Mouse (Mus musculus) hindbrain, embryonic 14.5 days (tissue): Measurements from ENCODE around the gene Nfkbiz. TPM values are rescaled to one million over a fixed set of nuclear protein-coding genes. Genes with fewer than 3 reads are reported as not detected.

Experiments used
- ATAC-seq: fragments of 200-750 bp; cut with Nextera tagmentation; 2 replicates; pipeline ENCODE4 v1.8.0; 2017; ENCODE audit warnings: moderate number of reproducible peaks, mild to moderate bottlenecking, moderate TSS enrichment, moderate library complexity; ENCODE audit not compliant: low FRiP score
- DNase-seq: peaks from one replicate; pipeline ENCODE4 v3.0.0-alpha.2; 2015; ENCODE audit warnings: low spot score
- H3K27ac ChIP-seq: fragments of 300-500 bp; sonication (generic); 2 replicates; pipeline ENCODE4 v1.5.1; 2014; ENCODE audit warnings: mild to moderate bottlenecking, moderate library complexity
- H3K27me3 ChIP-seq: fragments of 300-500 bp; sonication (generic); 2 replicates; pipeline ENCODE4 v1.6.1; 2014; ENCODE audit warnings: mild to moderate bottlenecking, low read length, mixed read lengths; ENCODE audit not compliant: control insufficient read depth, insufficient read depth
- H3K36me3 ChIP-seq: fragments of 300-500 bp; sonication (generic); replicated peaks from 2 replicates; pipeline ENCODE4 v1.6.1; 2014; ENCODE audit not compliant: control insufficient read depth, insufficient read depth
- H3K4me1 ChIP-seq: fragments of 300-500 bp; sonication (generic); replicated peaks from 2 replicates; pipeline ENCODE4 v1.6.1; 2014; ENCODE audit warnings: antibody characterized with exemption, low read length, mixed read lengths; ENCODE audit not compliant: control insufficient read depth, insufficient read depth
- H3K4me2 ChIP-seq: fragments of 300-500 bp; sonication (generic); replicated peaks from 2 replicates; pipeline ENCODE4 v1.6.1; 2014; ENCODE audit warnings: mild to moderate bottlenecking, moderate library complexity
- H3K4me3 ChIP-seq: fragments of 300-500 bp; sonication (generic); replicated peaks from 2 replicates; pipeline ENCODE4 v1.5.1; 2014; ENCODE audit warnings: mild to moderate bottlenecking, low read length
- H3K9ac ChIP-seq: fragments of 300-500 bp; sonication (generic); 2 replicates; pipeline ENCODE4 v1.6.1; 2014
- H3K9me3 ChIP-seq: fragments of 300-500 bp; sonication (generic); 2 replicates; pipeline ENCODE4 v1.6.1; 2016; ENCODE audit warnings: low read length; ENCODE audit not compliant: control insufficient read depth
- WGBS: fragments of 180-500 bp; shearing (Covaris S2); extraction: QIAGEN DNeasy Blood & Tissue Kit; methylation state at CpG from one replicate; pipeline ENCODE4 v1.1.7; 2014; 5-methylcytosine and 5-hydroxymethylcytosine counted together
- polyA plus RNA-seq: library from polyadenylated mRNA; unstranded; fragments of >200 nt; fragmentation: Nextera tagmentation; extraction: Ambion mirVana; gene quantifications from 2 replicates; pipeline ENCODE4 v1.2.1, GENCODE M21; 2014

The Nfkbiz gene
- polyA plus RNA-seq, 1 experiment from 2014 or later, result 2.0 TPM

DNA sequence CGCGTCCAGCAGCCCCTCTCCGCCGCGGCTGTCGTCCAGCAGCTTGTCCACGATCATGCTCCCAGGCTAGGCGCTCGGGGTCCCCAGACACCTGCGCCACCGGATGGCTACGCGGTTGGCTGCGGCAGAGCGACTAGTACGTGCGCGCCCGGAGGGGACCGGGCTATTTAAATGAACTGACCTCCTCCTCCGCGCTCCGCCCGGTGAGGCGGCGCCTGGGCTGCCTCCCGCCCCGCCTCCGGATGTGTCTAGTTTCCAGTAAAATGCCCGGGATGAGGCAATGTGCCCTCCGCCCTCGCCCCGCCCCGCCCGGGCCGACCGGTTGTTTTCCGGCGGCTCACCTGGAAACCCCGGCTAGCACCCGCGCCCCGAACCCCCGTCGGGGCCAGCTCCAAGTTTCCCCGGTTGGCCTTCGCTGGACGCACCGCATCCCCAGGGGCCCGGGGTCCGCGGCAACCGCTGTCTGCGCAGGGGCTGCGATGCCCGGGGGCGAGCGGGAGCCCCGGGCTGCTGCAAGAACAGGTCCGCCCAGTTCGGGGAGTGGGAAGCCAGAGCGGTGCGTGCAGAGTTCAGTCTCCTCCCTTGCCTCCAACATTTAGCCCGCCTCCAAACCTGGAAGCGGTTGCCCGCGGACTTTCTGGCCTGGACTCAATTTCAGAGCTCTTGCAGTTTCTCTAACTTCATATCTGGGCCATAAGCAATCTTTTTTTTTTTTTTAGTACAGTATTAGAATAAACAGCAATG lies 16.5 kb downstream of the Nfkbiz start:
- Histone ChIP-seq H3K4me1 (0 out of 2 replicates have a peak, but pooled peaks cover 9% of the 10 kb centered on the region), H3K27ac (0 out of 2 replicates have a peak overlapping the region, but pooled peaks have one; percentile 17), H3K9ac (peak overlapping the region; percentile 74), H3K4me2 (peak overlapping the region; percentile 91), H3K36me3 (peaks cover 9% of the 10 kb centered on the region; the same call in 1 of the 2 replicates), H3K9me3 (no peaks in the 10 kb centered on the region), H3K27me3 (peaks cover 5% of the 10 kb centered on the region; the same call in 1 of the 2 replicates), H3K4me3 (peak overlapping the region; percentile 82)
- WGBS, result under 1% methylated on average over 62 of the region's 67 CpGs
- ATAC-seq (peak; percentile 91), DNase-seq (peak; percentile 74)

DNA sequence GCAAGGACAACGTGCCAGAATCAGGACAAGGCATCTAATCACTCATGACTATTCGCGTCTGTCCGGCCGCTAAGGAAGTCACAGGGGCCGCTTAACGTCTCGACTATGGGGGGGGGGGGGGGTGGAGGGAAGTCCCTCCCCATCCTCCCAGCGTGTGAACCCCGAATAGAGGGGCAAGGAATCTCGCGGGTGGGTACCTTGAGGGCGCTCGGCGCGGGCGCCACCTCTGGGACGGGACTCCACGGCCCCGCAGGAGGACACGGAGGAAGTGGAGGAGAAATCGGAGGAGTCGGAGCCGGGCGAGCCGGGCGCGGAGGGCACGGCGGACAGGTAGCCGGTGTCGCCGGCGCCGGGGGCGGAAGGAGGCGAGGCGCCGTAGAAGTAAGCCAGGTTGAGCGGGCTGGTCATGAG lies 17.1 kb downstream of the Nfkbiz start:
- ATAC-seq (no peak; the same call in none of the 2 replicates), DNase-seq (no peak)
- peak overlapping the region; percentile 91 for H3K4me2 ChIP-seq
- 0 out of 2 replicates have a peak overlapping the region, but pooled peaks have one; percentile 17 for H3K27ac ChIP-seq
- WGBS, result under 1% methylated on average over 22 of the region's 40 CpGs
- peaks cover 15% of the 10 kb centered on the region; the same call in 1 of the 2 replicates for H3K36me3 ChIP-seq
- H3K9me3 ChIP-seq, result no peaks in the 10 kb centered on the region
- 0 out of 2 replicates have a peak, but pooled peaks cover 9% of the 10 kb centered on the region for H3K4me1 ChIP-seq
- H3K27me3 ChIP-seq, result peaks cover 5% of the 10 kb centered on the region; the same call in 1 of the 2 replicates
- peak overlapping the region; percentile 82 for H3K4me3 ChIP-seq
- H3K9ac ChIP-seq, result peak overlapping the region; percentile 74

DNA sequence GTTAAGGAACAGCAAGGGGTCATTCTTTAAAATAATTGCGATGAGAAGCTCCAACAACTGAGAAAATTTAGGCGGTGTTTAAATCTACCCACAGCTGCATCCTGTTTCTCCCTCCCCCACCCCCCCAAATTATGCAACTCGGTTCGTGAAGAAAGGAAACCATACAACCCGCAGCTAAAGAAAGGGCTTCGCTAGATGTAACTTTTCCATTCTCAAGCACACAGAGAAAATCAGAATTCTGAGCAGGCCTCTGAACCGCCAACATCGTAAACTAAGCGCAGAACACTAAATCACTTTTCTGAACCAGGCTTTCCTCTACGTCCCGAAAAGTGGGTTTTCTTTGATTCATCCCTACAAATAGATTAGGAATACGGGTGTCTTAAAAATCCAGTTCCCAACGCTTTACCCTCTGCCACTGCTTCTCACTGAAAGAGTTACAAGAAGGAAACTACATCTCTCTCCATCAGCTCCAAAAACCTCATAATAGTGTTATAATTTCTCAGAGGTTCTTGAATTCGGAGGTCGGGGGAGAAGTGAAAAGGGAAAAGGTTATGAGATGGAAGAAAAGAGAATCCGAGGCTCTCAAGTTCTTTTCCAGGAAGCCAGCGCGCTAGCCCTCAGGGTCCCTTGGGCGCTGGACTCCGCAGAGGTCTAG lies 17.7 kb downstream of the Nfkbiz start:
- H3K9ac ChIP-seq, result peak overlapping the region; percentile 74
- whole genome bisulfite sequencing, result 18% methylated on average over 20 of the region's 20 CpGs
- H3K4me2 ChIP-seq, result peak overlapping the region; percentile 91
- peaks cover 21% of the 10 kb centered on the region for H3K36me3 ChIP-seq
- no peak for DNase-seq
- H3K9me3 ChIP-seq, result 0 out of 2 replicates have a peak, but pooled peaks cover 2% of the 10 kb centered on the region
- peak overlapping the region; percentile 82 for H3K4me3 ChIP-seq
- H3K4me1 ChIP-seq, result 0 out of 2 replicates have a peak, but pooled peaks cover 9% of the 10 kb centered on the region
- no peak for ATAC-seq
- H3K27me3 ChIP-seq, result peaks cover 5% of the 10 kb centered on the region; the same call in 1 of the 2 replicates
- H3K27ac ChIP-seq, result 0 out of 2 replicates have a peak overlapping the region, but pooled peaks have one; percentile 16

GRCm38 (mm10) chr16:55820161-55820915 lies 18.4 kb downstream of the Nfkbiz start:
- peaks cover 5% of the 10 kb centered on the region; the same call in 1 of the 2 replicates for H3K27me3 ChIP-seq
- peak overlapping the region; percentile 82 for H3K4me3 ChIP-seq
- H3K9me3 ChIP-seq, result 0 out of 2 replicates have a peak, but pooled peaks cover 8% of the 10 kb centered on the region
- DNase-seq (no peak), ATAC-seq (no peak)
- no peak overlapping the region; the same call in 1 of the 2 replicates for H3K9ac ChIP-seq
- H3K36me3 ChIP-seq, result peaks cover 28% of the 10 kb centered on the region
- peak overlapping the region; percentile 91 for H3K4me2 ChIP-seq
- WGBS, result 63% methylated on average over 13 of the region's 13 CpGs
- 0 out of 2 replicates have a peak, but pooled peaks cover 9% of the 10 kb centered on the region for H3K4me1 ChIP-seq
- no peak overlapping the region for H3K27ac ChIP-seq

DNA sequence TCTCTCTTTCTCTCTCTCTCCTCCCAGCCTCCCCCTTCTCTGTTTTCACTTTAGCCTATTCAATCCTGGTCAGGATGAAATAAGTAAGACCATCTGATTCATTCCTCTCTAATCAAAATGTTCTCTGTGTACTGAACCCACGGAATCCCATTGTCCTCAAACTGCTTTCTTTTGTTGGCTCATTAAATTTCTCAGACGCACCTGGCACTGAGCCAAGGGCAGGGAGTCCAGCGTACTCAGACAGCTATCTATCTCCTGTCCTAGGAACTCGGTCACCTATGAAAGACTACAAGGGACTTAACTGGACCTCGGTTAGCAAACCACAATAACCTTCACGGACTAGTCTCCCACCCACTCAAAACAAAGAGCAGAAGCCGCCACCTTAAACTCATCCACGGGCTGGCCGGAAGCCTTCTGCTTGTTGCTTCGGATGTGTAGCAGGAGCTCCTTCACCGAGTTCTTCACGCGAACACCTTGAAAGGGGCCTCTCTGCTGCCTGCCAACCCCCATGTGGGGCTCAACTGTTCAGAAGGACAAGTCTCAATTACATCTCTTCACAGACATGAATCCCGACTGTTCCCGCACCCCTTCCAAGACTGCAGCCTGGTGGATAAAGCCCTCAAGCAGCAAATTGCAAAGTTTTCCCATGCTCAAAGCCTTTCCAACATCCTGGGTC lies 19.4 kb downstream of the Nfkbiz start:
- Histone ChIP-seq H3K4me3 (no peak overlapping the region), H3K9ac (no peak overlapping the region), H3K27ac (no peak overlapping the region), H3K4me2 (peak overlapping the region; percentile 91), H3K9me3 (0 out of 2 replicates have a peak, but pooled peaks cover 8% of the 10 kb centered on the region), H3K36me3 (peaks cover 36% of the 10 kb centered on the region), H3K27me3 (peaks cover 5% of the 10 kb centered on the region; the same call in 1 of the 2 replicates), H3K4me1 (0 out of 2 replicates have a peak, but pooled peaks cover 9% of the 10 kb centered on the region)
- ATAC-seq, result no peak
- 60% methylated on average over 15 of the region's 15 CpGs for WGBS
- DNase-seq, result no peak

DNA sequence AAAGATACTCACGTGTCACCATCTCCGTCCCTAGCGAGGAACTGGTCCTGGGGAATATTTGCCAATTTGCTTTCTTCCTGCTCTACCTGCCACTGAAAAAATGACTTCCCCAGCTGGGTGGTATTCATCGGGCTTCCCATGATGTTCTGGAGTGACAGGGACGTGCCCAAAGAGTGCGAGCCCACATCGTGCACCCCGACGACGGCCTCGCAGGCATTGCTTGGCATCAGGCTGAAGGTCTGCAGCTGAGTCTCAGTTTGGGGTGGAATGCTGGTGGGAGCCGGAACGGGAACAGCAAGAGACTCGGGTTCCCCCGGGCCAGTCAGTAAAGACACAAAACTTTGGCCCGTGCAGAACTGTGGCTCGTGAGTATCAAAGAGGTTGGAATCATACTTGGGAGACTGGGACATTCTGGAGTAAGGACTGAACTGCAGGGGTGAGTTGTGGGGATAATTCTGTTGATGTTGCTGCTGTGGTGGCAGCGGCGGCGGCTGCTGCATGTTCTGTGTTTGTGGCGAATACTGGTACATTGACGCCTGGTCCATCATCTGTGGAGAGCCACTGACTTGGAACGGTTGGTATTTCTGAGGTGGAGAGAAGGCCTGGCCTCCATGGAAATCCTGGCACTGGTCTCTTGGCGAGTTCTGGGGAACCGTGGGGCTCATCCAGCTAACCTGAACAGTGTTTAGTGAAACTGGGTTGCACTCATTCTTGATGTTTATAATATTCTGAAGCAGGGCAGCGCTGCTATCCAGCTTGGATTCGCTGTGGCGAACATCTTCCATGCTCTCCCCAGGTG lies 20.8 kb downstream of the Nfkbiz start:
- no peak overlapping the region for H3K27ac ChIP-seq
- DNase-seq (no peak), ATAC-seq (no peak)
- no peak overlapping the region for H3K9ac ChIP-seq
- no peak overlapping the region for H3K4me2 ChIP-seq
- H3K9me3 ChIP-seq, result 0 out of 2 replicates have a peak, but pooled peaks cover 8% of the 10 kb centered on the region
- 95% methylated on average over 28 of the region's 28 CpGs for WGBS
- H3K4me3 ChIP-seq, result no peak overlapping the region
- peaks cover 5% of the 10 kb centered on the region; the same call in 1 of the 2 replicates for H3K27me3 ChIP-seq
- H3K36me3 ChIP-seq, result peaks cover 49% of the 10 kb centered on the region
- H3K4me1 ChIP-seq, result 0 out of 2 replicates have a peak, but pooled peaks cover 9% of the 10 kb centered on the region

GRCm38 (mm10) chr16:55816202-55816941 lies 22.3 kb downstream of the Nfkbiz start:
- no peak for ATAC-seq
- H3K36me3 ChIP-seq, result peaks cover 61% of the 10 kb centered on the region
- H3K27me3 ChIP-seq, result 0 out of 2 replicates have a peak, but pooled peaks cover 5% of the 10 kb centered on the region
- no peak overlapping the region for H3K9ac ChIP-seq
- H3K27ac ChIP-seq, result no peak overlapping the region
- H3K4me1 ChIP-seq, result 0 out of 2 replicates have a peak, but pooled peaks cover 9% of the 10 kb centered on the region
- H3K9me3 ChIP-seq, result 0 out of 2 replicates have a peak, but pooled peaks cover 8% of the 10 kb centered on the region
- no peak overlapping the region for H3K4me3 ChIP-seq
- 95% methylated on average over 13 of the region's 13 CpGs for WGBS
- DNase-seq, result no peak
- H3K4me2 ChIP-seq, result no peak overlapping the region
